Mouse (Mus musculus): ENCODE results near the gene Gm13941. TPM values are rescaled to one million over a fixed set of nuclear protein-coding genes. Genes with fewer than 3 reads are reported as not detected.

Gene Gm13941
- total RNA-seq (2023), result not detected

DNA sequence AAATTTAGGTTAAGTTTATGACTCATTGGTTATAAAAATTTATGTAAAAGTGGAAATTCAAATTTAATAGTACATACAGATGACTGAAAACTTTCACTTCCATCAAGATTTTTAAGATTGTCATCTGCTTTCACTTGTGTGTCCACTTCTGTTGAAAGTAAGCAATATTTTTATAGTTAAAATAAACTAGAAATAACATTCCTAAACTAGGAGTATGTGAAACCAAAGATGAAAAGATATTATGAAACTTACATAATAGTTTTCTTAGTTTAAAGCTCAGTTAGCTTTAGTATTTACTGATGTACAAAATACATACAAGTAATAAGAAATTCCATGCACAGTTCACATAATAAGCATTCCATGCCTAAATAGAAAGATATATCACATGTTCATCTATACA, at the start of gene Gm13941:
TSS of gene Gm13941 (minus strand) at position 101 of the 400 bp plus-strand sequence.

GRCm38 (mm10) chr2:111152836-111153235, 47.1 kb upstream of the Gm13941 start, which contains the start of gene Gm15130:
Gm15130 (minus strand) TSS chr2:111152936.

Other genes starting within 250 kb of the Gm13941 start
- gene Ano3, start 155.1 kb downstream of the Gm13941 start, total RNA-seq (2023), result not detected
- not detected for gene Gm15130, start 47.0 kb upstream of the Gm13941 start, total RNA-seq (2023)
- not detected for gene 4930430A15Rik, start 123.6 kb upstream of the Gm13941 start, total RNA-seq (2023)
- not detected for gene Olfr1275, start 129.3 kb upstream of the Gm13941 start, total RNA-seq (2023)
- gene Olfr1276, start 148.5 kb upstream of the Gm13941 start, total RNA-seq (2023), result not detected
- gene Olfr1277, start 168.1 kb upstream of the Gm13941 start, total RNA-seq (2023), result not detected
- not detected for gene Olfr1278, start 184.2 kb upstream of the Gm13941 start, total RNA-seq (2023)
- gene Olfr1279, start 194.7 kb upstream of the Gm13941 start, total RNA-seq (2023), result not detected
- not detected for gene Olfr1280, start 208.0 kb upstream of the Gm13941 start, total RNA-seq (2023)
- not detected for gene Olfr1281, start 220.5 kb upstream of the Gm13941 start, total RNA-seq (2023)
- not detected for gene Olfr1282, start 230.1 kb upstream of the Gm13941 start, total RNA-seq (2023)